Mouse (Mus musculus) heart, adult 2 months (tissue): ENCODE results near the gene Grb10. TPM values are rescaled to one million over a fixed set of nuclear protein-coding genes. Genes with fewer than 3 reads are reported as not detected.

Experiments used
- DNase-seq, 2 experiments: peaks; one replicate each; pipeline ENCODE4 v3.0.0; 2021
- H3K27ac ChIP-seq: fragments of 200-600 bp; 2 replicates; pipeline ENCODE4 v1.8.1; 2022
- H3K27me3 ChIP-seq: fragments of 200-500 bp; 2 replicates; pipeline ENCODE4 v1.6.1; 2012; ENCODE audit warnings: mild to moderate bottlenecking, low read length, inconsistent platforms, mixed read lengths; ENCODE audit not compliant: control insufficient read depth, insufficient read depth
- H3K36me3 ChIP-seq: fragments of 200-500 bp; 2 replicates; pipeline ENCODE4 v1.6.1; 2012; ENCODE audit warnings: low read length, inconsistent platforms; ENCODE audit not compliant: control insufficient read depth, insufficient read depth
- H3K4me1 ChIP-seq: fragments of 200-500 bp; 2 replicates; pipeline ENCODE4 v1.6.1; 2011; ENCODE audit warnings: low read length; ENCODE audit not compliant: control insufficient read depth, insufficient read depth
- H3K4me3 ChIP-seq: fragments of 200-600 bp; 2 replicates; pipeline ENCODE4 v1.8.1; 2022
- H3K79me2 ChIP-seq: fragments of 200-500 bp; replicated peaks from 2 replicates; pipeline ENCODE4 v1.6.1; 2012; ENCODE audit warnings: mild to moderate bottlenecking, inconsistent platforms, low read length, moderate library complexity, mixed read lengths; ENCODE audit not compliant: control insufficient read depth, insufficient read depth
- H3K9ac ChIP-seq: fragments of 200-500 bp; 2 replicates; pipeline ENCODE4 v1.6.1; 2012; ENCODE audit warnings: low read depth, mild to moderate bottlenecking, control low read depth, inconsistent platforms, low read length, mixed read lengths
- CTCF ChIP-seq: fragments of 200-600 bp; IDR thresholded peaks from 2 replicates; pipeline ENCODE4 v1.8.1; 2022; ENCODE audit warnings: antibody characterized with exemption, mild to moderate bottlenecking, moderate library complexity
- EP300 ChIP-seq: fragments of 200-500 bp; IDR thresholded peaks from 2 replicates; pipeline ENCODE4 v1.6.1; 2011; ENCODE audit warnings: low read depth, low read length, control low read depth; ENCODE audit not compliant: insufficient read depth
- POLR2A ChIP-seq: fragments of 200-500 bp; IDR thresholded peaks from 2 replicates; pipeline ENCODE4 v1.6.1; 2011; ENCODE audit warnings: mild to moderate bottlenecking, low read depth, low read length, control low read depth; ENCODE audit not compliant: insufficient read depth
- WGBS: fragments of 180-500 bp; shearing (Covaris S2); methylation state at CpG from one replicate; pipeline ENCODE4 v1.1.7; 2018; 5-methylcytosine and 5-hydroxymethylcytosine counted together
- intact Hi-C: fragments of 180-260 bp; cut with DNase I; formaldehyde crosslinking; loops from one replicate; pipeline ENCODE4 v1.15.1; 2025
- polyA plus RNA-seq: library from polyadenylated mRNA; depleted of rRNA; stranded (reverse); fragments of >200 nt; gene quantifications from 2 replicates; pipeline ENCODE4 v1.2.3, GENCODE M21; 2012
- total RNA-seq, 2 experiments: library from RNA; stranded (reverse); gene quantifications; 2 replicates each; pipeline ENCODE4 v1.2.3; 2021

The Grb10 gene
- total and polyA plus RNA-seq, 3 experiments, result 36.9 to 66.2 (median 65.1) TPM

- no peaks in the 10 kb centered on the region for H3K27me3 ChIP-seq
- H3K79me2 ChIP-seq, result no peaks in the 10 kb centered on the region
- intact Hi-C loops, result no loop called here
- no peak for TF ChIP-seq CTCF
- TF ChIP-seq POLR2A, result no peak
- no peak for TF ChIP-seq EP300
- WGBS, result 59% methylated on average over 11 of the region's 11 CpGs
- peak in 1 of 2 experiments; percentile 23 for DNase-seq
- H3K9ac ChIP-seq, result no peak overlapping the region
- no peak overlapping the region for H3K4me3 ChIP-seq
- H3K27ac ChIP-seq, result peak overlapping the region; percentile 7
- peaks cover 2% of the 10 kb centered on the region; the same call in 1 of the 2 replicates for H3K36me3 ChIP-seq
- H3K4me1 ChIP-seq, result no peaks in the 10 kb centered on the region; the same call in 1 of the 2 replicates
These were observed 106.2 kb downstream of the Grb10 start for GRCm38 (mm10) chr11:11932102-11932789.

GRCm38 (mm10) chr11:11931688-11932087 is 106.8 kb downstream of the Grb10 start:
- Histone ChIP-seq H3K4me1 (no peaks in the 10 kb centered on the region; the same call in 1 of the 2 replicates), H3K9ac (no peak overlapping the region), H3K79me2 (no peaks in the 10 kb centered on the region), H3K36me3 (peaks cover 2% of the 10 kb centered on the region; the same call in 1 of the 2 replicates), H3K4me3 (no peak overlapping the region), H3K27ac (no peak overlapping the region; the same call in 1 of the 2 replicates), H3K27me3 (no peaks in the 10 kb centered on the region)
- 64% methylated on average over 5 of the region's 5 CpGs for WGBS
- intact Hi-C loops, result no loop called here
- no peak for DNase-seq
- TF ChIP-seq EP300, result no peak
- no peak for TF ChIP-seq POLR2A
- TF ChIP-seq CTCF, result no peak

- no peaks in the 10 kb centered on the region for H3K27me3 ChIP-seq
- no peaks in the 10 kb centered on the region; the same call in 1 of the 2 replicates for H3K4me1 ChIP-seq
- WGBS, result 92% methylated on average over 11 of the region's 11 CpGs
- no peak overlapping the region for H3K27ac ChIP-seq
- H3K9ac ChIP-seq, result no peak overlapping the region
- H3K79me2 ChIP-seq, result no peaks in the 10 kb centered on the region
- peaks cover 2% of the 10 kb centered on the region; the same call in 1 of the 2 replicates for H3K36me3 ChIP-seq
- DNase-seq, result no peak
- TF ChIP-seq CTCF (no peak), POLR2A (no peak), EP300 (no peak)
- intact Hi-C loops, result no loop called here
- no peak overlapping the region for H3K4me3 ChIP-seq
These were observed 108.0 kb downstream of the Grb10 start for GRCm38 (mm10) chr11:11930527-11930926.

GRCm38 (mm10) chr11:11929059-11929458 is 109.4 kb downstream of the Grb10 start:
- no peak for DNase-seq
- no peaks in the 10 kb centered on the region for H3K27me3 ChIP-seq
- intact Hi-C loops, result no loop called here
- H3K4me3 ChIP-seq, result no peak overlapping the region
- H3K27ac ChIP-seq, result no peak overlapping the region
- WGBS, result 91% methylated on average over 3 of the region's 3 CpGs
- no peak for TF ChIP-seq POLR2A
- no peak for TF ChIP-seq CTCF
- TF ChIP-seq EP300, result no peak
- H3K4me1 ChIP-seq, result no peaks in the 10 kb centered on the region; the same call in 1 of the 2 replicates
- peaks cover 2% of the 10 kb centered on the region; the same call in 1 of the 2 replicates for H3K36me3 ChIP-seq
- H3K9ac ChIP-seq, result no peak overlapping the region
- H3K79me2 ChIP-seq, result no peaks in the 10 kb centered on the region

- intact Hi-C loops, result no loop called here
- H3K27ac ChIP-seq, result no peak overlapping the region
- no peaks in the 10 kb centered on the region; the same call in 1 of the 2 replicates for H3K4me1 ChIP-seq
- 76% methylated on average over 2 of the region's 2 CpGs for WGBS
- H3K27me3 ChIP-seq, result no peaks in the 10 kb centered on the region
- H3K79me2 ChIP-seq, result no peaks in the 10 kb centered on the region
- TF ChIP-seq CTCF, result no peak
- TF ChIP-seq POLR2A, result no peak
- TF ChIP-seq EP300, result no peak
- no peak overlapping the region for H3K9ac ChIP-seq
- H3K36me3 ChIP-seq, result peaks cover 2% of the 10 kb centered on the region; the same call in 1 of the 2 replicates
- no peak for DNase-seq
- H3K4me3 ChIP-seq, result no peak overlapping the region
These were observed 109.9 kb downstream of the Grb10 start for GRCm38 (mm10) chr11:11928586-11928985.

- intact Hi-C loops, result no loop called here
- Histone ChIP-seq H3K27me3 (no peaks in the 10 kb centered on the region), H3K27ac (no peak overlapping the region), H3K4me3 (no peak overlapping the region), H3K4me1 (no peaks in the 10 kb centered on the region), H3K9ac (no peak overlapping the region), H3K79me2 (no peaks in the 10 kb centered on the region), H3K36me3 (no peaks in the 10 kb centered on the region)
- DNase-seq, result no peak
- 70% methylated on average over 3 of the region's 3 CpGs for WGBS
- no peak for TF ChIP-seq POLR2A
These were observed 114.6 kb downstream of the Grb10 start for GRCm38 (mm10) chr11:11923900-11924299.
